Mouse (Mus musculus) megakaryocyte, embryonic 14.5 days (primary cell): ENCODE measurements at regions not wholly inside any gene's neighbourhood (a gene's known extent, or its start where the extent isn't known, plus 50 kb on each side); places are given as distances from the start of the nearest gene placed in this dataset.

Experiments used
- H3K27me3 ChIP-seq: replicated peaks from 2 replicates; pipeline ENCODE3; 2012; ENCODE audit warnings: inconsistent platforms
- H3K36me3 ChIP-seq: replicated peaks from 2 replicates; pipeline ENCODE3; 2012; ENCODE audit warnings: low read length, inconsistent platforms, mixed read lengths
- H3K4me1 ChIP-seq: 2 replicates; pipeline ENCODE4 v1.6.1; 2012; ENCODE audit warnings: inconsistent platforms
- H3K4me3 ChIP-seq: replicated peaks from 2 replicates; pipeline ENCODE3; 2012; ENCODE audit warnings: moderate library complexity, mild to moderate bottlenecking, inconsistent platforms
- H3K9me3 ChIP-seq: 2 replicates; pipeline ENCODE4 v1.6.1; 2012; ENCODE audit warnings: inconsistent platforms
- FLI1 ChIP-seq: IDR thresholded peaks from 2 replicates; pipeline ENCODE4 v1.6.1; 2012; ENCODE audit warnings: low read length, inconsistent platforms, mixed read lengths
- GATA1 ChIP-seq: IDR thresholded peaks from 3 replicates; pipeline ENCODE4 v1.6.1; 2012; ENCODE audit warnings: mixed read lengths, low read length, inconsistent platforms, borderline replicate concordance

DNA sequence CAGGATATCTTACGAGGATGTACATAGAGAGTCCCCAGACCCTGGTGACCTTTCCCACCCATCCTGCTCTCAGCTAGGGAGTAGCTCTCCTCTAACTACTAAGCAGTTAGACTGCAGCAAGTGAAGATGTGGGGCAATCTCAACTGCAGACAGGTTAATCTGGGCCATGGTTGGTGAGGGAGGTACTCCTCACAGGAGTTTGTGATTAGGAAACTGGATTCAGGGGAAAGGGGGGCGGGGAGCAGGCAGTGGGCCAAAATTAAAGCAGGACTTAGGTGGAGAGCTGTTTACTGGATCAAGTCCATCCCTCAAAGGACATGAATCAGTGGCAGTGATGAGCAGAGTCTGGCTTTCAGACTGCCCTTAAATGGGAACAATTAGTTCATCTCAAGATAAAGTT lies 374.6 kb upstream of the Xrcc4 start:
- Histone ChIP-seq H3K4me1 (no peaks in the 10 kb centered on the region), H3K4me3 (no peak overlapping the region), H3K27me3 (no peaks in the 10 kb centered on the region), H3K9me3 (peaks cover 4% of the 10 kb centered on the region; the same call in 1 of the 2 replicates), H3K36me3 (no peaks in the 10 kb centered on the region)
- no peak for TF ChIP-seq FLI1
- TF ChIP-seq GATA1, result no peak

DNA sequence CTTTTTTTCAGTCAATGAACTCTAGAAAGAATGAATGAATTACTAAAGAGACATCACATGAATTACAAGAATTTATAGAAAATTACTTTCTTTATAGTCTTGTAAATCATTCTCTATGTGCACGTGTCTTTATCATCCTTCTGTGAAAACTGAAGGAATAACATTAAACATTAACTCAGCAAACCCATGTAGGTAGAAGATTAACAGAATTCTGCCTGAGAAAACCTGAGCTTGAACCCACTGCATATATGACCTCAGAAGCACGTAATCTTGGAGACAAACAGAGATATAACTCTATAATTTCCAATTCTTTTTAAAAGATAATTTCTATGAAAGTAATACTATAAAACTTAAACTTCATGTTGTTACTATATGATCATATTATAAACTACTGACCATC lies 374.0 kb upstream of the Xrcc4 start:
- no peaks in the 10 kb centered on the region for H3K4me1 ChIP-seq
- peaks cover 4% of the 10 kb centered on the region; the same call in 1 of the 2 replicates for H3K9me3 ChIP-seq
- H3K4me3 ChIP-seq, result no peak overlapping the region
- H3K36me3 ChIP-seq, result no peaks in the 10 kb centered on the region
- TF ChIP-seq FLI1 (no peak), GATA1 (no peak)
- no peaks in the 10 kb centered on the region for H3K27me3 ChIP-seq

DNA sequence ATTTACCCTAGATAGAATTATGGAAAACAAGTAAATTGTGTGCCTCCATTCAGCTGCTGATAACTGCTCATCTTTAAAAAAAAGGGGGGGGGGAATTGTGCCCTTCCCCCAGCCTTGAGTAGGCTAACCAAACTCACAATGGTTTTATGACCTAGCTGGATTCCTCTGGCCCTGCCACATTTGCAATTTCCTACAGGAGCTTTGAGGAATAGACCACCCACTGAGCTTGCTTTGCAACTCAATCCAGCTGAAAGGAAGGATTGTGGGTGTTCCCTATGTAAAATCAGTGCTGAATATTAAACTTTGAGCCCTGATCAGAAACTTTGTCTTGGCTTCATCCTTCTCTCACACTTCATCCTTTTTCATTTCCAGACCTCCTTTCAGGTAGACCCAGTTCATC lies 365.2 kb upstream of the Xrcc4 start:
- Histone ChIP-seq H3K27me3 (no peaks in the 10 kb centered on the region), H3K4me3 (no peak overlapping the region), H3K4me1 (no peaks in the 10 kb centered on the region), H3K36me3 (no peaks in the 10 kb centered on the region), H3K9me3 (no peaks in the 10 kb centered on the region)
- TF ChIP-seq FLI1 (no peak), GATA1 (no peak)

DNA sequence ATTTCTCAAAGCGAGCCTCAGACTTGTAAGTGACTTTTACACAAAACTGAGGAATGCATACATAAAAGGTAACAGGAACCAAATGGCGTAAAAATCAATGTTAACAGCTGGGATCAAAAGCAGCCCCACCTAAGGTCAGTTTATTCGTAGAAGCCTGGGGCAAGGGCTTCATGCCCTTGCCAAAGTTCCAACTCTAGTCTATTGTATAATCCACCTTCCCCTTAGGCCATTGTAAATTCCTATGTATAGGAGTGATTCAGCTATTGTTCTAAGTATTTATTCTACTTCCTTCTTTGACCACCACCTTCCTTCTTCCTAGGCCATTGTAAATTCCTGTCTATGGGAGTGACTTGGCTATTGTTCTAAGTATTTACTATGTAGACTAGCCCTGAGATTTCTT lies 337.5 kb upstream of the Xrcc4 start:
- 0 out of 2 replicates have a peak, but pooled peaks cover 3% of the 10 kb centered on the region for H3K9me3 ChIP-seq
- no peak overlapping the region for H3K4me3 ChIP-seq
- no peaks in the 10 kb centered on the region for H3K27me3 ChIP-seq
- no peaks in the 10 kb centered on the region for H3K36me3 ChIP-seq
- no peaks in the 10 kb centered on the region for H3K4me1 ChIP-seq
- TF ChIP-seq FLI1 (no peak), GATA1 (no peak)

DNA sequence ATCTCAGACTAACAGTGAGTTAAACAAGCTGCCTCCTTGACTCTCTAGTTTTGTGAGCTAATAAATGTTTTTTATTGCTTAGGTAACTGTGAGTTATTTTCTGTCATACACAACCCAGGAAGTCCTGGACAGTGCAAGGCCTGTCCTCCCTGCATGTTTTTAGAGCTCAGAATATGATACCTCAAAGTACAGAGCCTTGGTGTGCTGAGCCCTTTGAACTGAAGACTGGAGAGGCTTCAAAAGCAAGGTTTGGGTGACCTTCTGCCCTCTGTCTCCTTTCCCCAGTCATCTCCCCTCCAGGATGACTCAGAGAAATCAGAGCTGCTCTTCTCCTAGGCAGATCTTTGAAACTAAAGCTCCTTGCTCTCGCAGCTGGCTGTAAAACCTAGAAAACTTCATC lies 336.0 kb upstream of the Xrcc4 start:
- no peaks in the 10 kb centered on the region for H3K27me3 ChIP-seq
- no peak for TF ChIP-seq GATA1
- no peak for TF ChIP-seq FLI1
- no peaks in the 10 kb centered on the region for H3K4me1 ChIP-seq
- no peak overlapping the region for H3K4me3 ChIP-seq
- 0 out of 2 replicates have a peak, but pooled peaks cover 3% of the 10 kb centered on the region for H3K9me3 ChIP-seq
- no peaks in the 10 kb centered on the region for H3K36me3 ChIP-seq

DNA sequence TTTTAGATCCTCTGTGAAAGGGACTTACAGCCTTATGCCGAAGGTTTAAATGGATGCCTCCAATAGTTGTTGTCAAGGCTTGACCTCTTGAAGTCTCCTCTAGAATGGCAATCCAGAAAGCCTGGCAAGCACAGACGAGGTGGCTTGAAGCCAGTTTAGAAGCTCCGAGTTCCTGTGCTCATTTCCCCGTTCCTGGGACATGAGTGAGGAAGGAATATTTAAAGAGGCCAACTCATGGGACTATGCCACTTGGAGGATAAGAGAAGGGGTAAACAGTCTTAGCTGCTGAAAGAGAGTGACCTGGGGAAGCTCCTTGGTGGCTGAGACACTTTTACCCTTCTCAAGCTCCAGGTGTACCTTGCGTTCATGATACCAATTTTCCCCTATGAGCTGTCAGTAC lies 335.1 kb upstream of the Xrcc4 start:
- H3K9me3 ChIP-seq, result no peaks in the 10 kb centered on the region
- no peak overlapping the region for H3K4me3 ChIP-seq
- no peak for TF ChIP-seq FLI1
- no peak for TF ChIP-seq GATA1

DNA sequence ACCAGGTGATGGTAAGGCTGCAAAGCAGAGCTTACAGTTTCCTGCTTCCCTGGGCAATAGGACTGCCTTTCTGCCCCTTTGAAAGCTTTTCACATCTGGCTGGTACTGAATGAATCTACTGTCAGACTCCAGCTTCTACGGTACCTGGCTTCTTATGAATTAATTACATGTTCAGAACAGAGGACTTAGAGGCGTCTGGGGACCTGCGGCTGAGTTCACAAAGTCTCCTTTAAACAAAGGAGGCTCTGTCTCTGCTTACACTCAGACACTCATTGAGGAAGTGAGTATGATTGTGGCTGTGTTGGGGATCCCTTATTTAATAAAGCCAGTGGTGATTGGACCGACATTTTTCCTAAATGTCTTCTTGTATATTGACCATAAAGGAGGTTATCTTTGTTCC lies 331.6 kb upstream of the Xrcc4 start:
- TF ChIP-seq GATA1 (no peak), FLI1 (no peak)
- 0 out of 2 replicates have a peak, but pooled peaks cover 4% of the 10 kb centered on the region for H3K9me3 ChIP-seq
- no peaks in the 10 kb centered on the region for H3K4me1 ChIP-seq
- H3K36me3 ChIP-seq, result no peaks in the 10 kb centered on the region
- no peaks in the 10 kb centered on the region for H3K27me3 ChIP-seq
- H3K4me3 ChIP-seq, result no peak overlapping the region

More for the DNA sequence above, 335.1 kb upstream of the Xrcc4 start:
- no peaks in the 10 kb centered on the region for H3K36me3 ChIP-seq
- no peaks in the 10 kb centered on the region for H3K27me3 ChIP-seq
- no peaks in the 10 kb centered on the region for H3K4me1 ChIP-seq

DNA sequence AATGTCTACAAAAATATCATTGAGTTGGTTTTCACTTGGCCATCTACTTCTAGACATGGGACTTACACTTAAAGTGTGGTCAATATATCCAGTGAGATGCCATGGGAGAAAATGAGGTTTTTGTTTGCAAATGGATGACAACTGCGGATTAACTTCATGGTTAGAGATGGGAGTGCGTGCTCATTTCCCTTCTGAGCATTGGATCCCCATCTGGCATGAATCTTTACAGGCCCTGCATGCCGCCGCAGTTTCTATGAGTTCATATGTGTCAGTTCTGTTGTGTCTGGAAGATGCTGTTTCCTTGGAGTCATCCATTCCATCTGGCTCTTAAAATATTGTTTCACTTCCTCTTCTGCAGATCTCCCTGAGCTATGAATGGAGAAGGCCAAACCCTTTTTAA lies 315.0 kb upstream of the Xrcc4 start:
- H3K27me3 ChIP-seq, result no peaks in the 10 kb centered on the region
- 0 out of 2 replicates have a peak, but pooled peaks cover 4% of the 10 kb centered on the region for H3K9me3 ChIP-seq
- no peak overlapping the region for H3K4me3 ChIP-seq
- TF ChIP-seq FLI1, result no peak
- no peak for TF ChIP-seq GATA1
- H3K36me3 ChIP-seq, result no peaks in the 10 kb centered on the region
- H3K4me1 ChIP-seq, result no peaks in the 10 kb centered on the region

DNA sequence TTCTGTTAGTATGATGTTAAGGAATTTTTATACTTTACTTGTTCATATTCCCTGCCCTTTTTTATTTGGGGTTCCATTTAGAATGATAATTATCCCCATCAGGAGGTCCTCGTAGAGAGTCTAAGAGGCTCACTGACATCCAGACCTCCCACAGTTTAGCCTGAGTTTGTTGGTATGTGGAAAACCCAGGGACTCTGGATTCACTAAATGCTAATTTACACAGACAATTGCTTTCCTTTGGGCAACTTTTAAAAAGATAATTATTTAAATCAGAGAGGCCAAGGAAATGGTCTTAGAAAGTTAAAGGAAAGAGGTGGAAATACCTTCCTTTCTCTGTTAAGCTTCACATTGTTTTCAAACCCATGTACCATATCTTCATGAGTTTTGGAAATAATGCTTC lies 312.7 kb upstream of the Xrcc4 start:
- TF ChIP-seq FLI1, result no peak
- TF ChIP-seq GATA1, result no peak
- no peaks in the 10 kb centered on the region for H3K4me1 ChIP-seq
- H3K4me3 ChIP-seq, result no peak overlapping the region
- no peaks in the 10 kb centered on the region for H3K36me3 ChIP-seq
- no peaks in the 10 kb centered on the region for H3K27me3 ChIP-seq
- 0 out of 2 replicates have a peak, but pooled peaks cover 4% of the 10 kb centered on the region for H3K9me3 ChIP-seq

DNA sequence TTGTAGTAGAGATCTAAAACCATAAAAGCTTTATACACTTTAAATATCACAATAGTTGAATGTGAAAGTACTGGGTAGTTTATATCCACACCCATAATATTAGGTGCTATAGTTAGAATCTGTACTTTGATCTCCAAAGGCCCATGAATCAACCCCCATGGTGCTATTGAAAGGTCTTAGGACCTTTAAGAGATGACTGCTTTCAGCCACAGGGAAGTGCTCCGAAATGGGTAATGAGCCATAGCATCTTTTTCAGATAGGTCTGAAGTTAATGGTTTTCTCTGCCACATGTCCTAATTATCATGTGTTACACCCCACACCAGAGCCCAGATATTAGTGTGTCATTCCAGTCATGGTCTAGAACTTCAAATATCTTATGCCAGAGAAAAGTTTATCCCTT lies 312.1 kb upstream of the Xrcc4 start:
- no peaks in the 10 kb centered on the region for H3K36me3 ChIP-seq
- TF ChIP-seq GATA1 (no peak), FLI1 (no peak)

DNA sequence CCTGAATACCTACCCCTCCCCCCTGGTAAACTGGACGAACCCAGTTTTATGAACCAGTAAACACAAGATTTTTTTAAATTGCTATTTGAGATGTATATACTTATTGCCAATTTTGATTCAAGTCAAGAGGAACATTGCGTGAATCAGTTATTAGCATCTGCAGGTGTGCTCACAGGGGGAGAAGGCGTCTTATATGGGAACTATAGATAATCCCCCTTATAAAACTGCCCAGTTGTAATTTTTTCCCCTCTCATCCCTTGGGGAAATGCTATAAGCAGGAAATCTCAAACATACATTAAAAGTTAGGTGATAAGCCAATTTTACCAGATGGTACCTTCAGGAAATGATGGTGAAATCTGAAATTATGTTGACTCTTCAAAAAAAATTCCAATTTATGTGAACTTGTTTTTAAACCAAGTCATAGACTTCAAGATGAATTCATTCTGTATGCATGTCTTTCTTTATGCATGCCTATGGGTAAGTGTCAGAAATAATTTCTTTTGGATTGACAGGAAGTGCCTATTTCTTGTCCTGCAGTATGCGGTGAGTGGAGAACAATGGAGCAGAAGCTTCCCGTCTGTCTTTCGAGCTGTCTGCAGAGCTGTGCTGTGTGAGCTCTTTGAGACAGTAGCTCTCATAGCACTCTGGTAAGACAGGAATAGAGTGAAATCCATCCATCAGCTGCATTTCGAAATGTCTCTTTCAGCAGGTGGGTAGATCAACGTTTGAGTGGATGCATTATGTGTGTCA lies 306.0 kb upstream of the Xrcc4 start:
- H3K4me1 ChIP-seq, result no peaks in the 10 kb centered on the region
- no peak overlapping the region for H3K4me3 ChIP-seq
- H3K36me3 ChIP-seq, result no peaks in the 10 kb centered on the region
- TF ChIP-seq GATA1 (no peak), FLI1 (no peak)
- H3K27me3 ChIP-seq, result no peaks in the 10 kb centered on the region
- H3K9me3 ChIP-seq, result no peaks in the 10 kb centered on the region

More for the DNA sequence above, 312.1 kb upstream of the Xrcc4 start:
- Histone ChIP-seq H3K9me3 (0 out of 2 replicates have a peak, but pooled peaks cover 4% of the 10 kb centered on the region), H3K27me3 (no peaks in the 10 kb centered on the region), H3K4me1 (no peaks in the 10 kb centered on the region), H3K4me3 (no peak overlapping the region)
